Mouse (Mus musculus) MEL (cell line): ENCODE measurements around the gene Krtap26-1. TPM values are rescaled to one million over a fixed set of nuclear protein-coding genes. Genes with fewer than 3 reads are reported as not detected.

ENCODE experiments used
- DNase-seq: peaks from one replicate; pipeline ENCODE4 v3.0.0; 2011; ENCODE audit warnings: low read depth, low spot score
- H3K27ac ChIP-seq: 2 replicates; pipeline ENCODE4 v1.5.1; 2012; ENCODE audit warnings: low read depth, mild to moderate bottlenecking, control low read depth, low read length, moderate library complexity; ENCODE audit not compliant: control insufficient read depth
- H3K27me3 ChIP-seq, 2 experiments: fragments of 150-350 bp in 1 of 2; sonication (generic) in 1 of 2; 2 replicates each; pipeline ENCODE4 v1.6.1; 2012; ENCODE audit warnings: low read length in 2 of 2, mild to moderate bottlenecking in 2 of 2, improper control_type of control experiment in 1 of 2, moderate library complexity in 1 of 2; ENCODE audit not compliant: insufficient read depth in 2 of 2, control insufficient read depth in 1 of 2
- H3K36me3 ChIP-seq, 2 experiments: 2 replicates each; pipeline ENCODE4 v1.6.1; 2012 to 2014; ENCODE audit warnings: low read length in 2 of 2, improper control_type of control experiment in 1 of 2, inconsistent platforms in 1 of 2, mild to moderate bottlenecking in 1 of 2; ENCODE audit not compliant: insufficient read depth in 2 of 2, control insufficient read depth in 1 of 2
- H3K4me1 ChIP-seq, 2 experiments: fragments of 150-350 bp in 1 of 2; sonication (generic) in 1 of 2; 2 replicates each; pipeline ENCODE4 v1.6.1; 2012; ENCODE audit warnings: low read length in 2 of 2, improper control_type of control experiment in 1 of 2, mild to moderate bottlenecking in 1 of 2; ENCODE audit not compliant: insufficient read depth in 2 of 2, control insufficient read depth in 1 of 2
- H3K4me3 ChIP-seq, 2 experiments: fragments of 150-350 bp in 1 of 2; sonication (generic) in 1 of 2; 2 replicates each; pipeline ENCODE4 v1.5.1; 2012; ENCODE audit warnings: low read depth in 2 of 2, low read length in 2 of 2, mild to moderate bottlenecking in 2 of 2, moderate library complexity in 2 of 2, control low read depth in 1 of 2, improper control_type of control experiment in 1 of 2; ENCODE audit not compliant: control insufficient read depth in 1 of 2, insufficient read depth in 1 of 2
- H3K79me2 ChIP-seq: 2 replicates; pipeline ENCODE4 v1.6.1; 2012; ENCODE audit warnings: mild to moderate bottlenecking, low read length, moderate library complexity; ENCODE audit not compliant: control insufficient read depth, poor library complexity, insufficient read depth
- H3K9ac ChIP-seq: 2 replicates; pipeline ENCODE4 v1.6.1; 2012; ENCODE audit warnings: low read depth, mild to moderate bottlenecking, control low read depth, low read length, moderate library complexity; ENCODE audit not compliant: control insufficient read depth, poor library complexity, severe bottlenecking
- H3K9me3 ChIP-seq: fragments of 150-350 bp; sonication (generic); replicated peaks from 2 replicates; pipeline ENCODE4 v1.6.1; 2012; ENCODE audit warnings: mild to moderate bottlenecking, low read length, improper control_type of control experiment, moderate library complexity; ENCODE audit not compliant: insufficient read depth
- CHD1 ChIP-seq: IDR thresholded peaks from 2 replicates; pipeline ENCODE4 v1.6.1; 2012; ENCODE audit warnings: low read depth, mild to moderate bottlenecking, inconsistent platforms, low read length, improper control_type of control experiment
- CHD2 ChIP-seq: IDR thresholded peaks from 2 replicates; pipeline ENCODE4 v1.6.1; 2011; ENCODE audit warnings: low read length, improper control_type of control experiment
- CTCF ChIP-seq, 3 experiments: IDR thresholded peaks in 2 of 3; conservative IDR thresholded peaks in 1 of 3; 2 replicates each; pipeline ENCODE4 v1.5.1; 2011 to 2012; ENCODE audit warnings: low read length in 3 of 3, low read depth in 2 of 3, mild to moderate bottlenecking in 2 of 3, improper control_type of control experiment in 1 of 3, inconsistent platforms in 1 of 3, mixed read lengths in 1 of 3, moderate library complexity in 1 of 3; ENCODE audit not compliant: control insufficient read depth in 1 of 3, insufficient read depth in 1 of 3, poor library complexity in 1 of 3, severe bottlenecking in 1 of 3
- E2F4 ChIP-seq: IDR thresholded peaks from 2 replicates; pipeline ENCODE4 v1.6.1; 2011; ENCODE audit warnings: low read depth, low read length, improper control_type of control experiment, borderline replicate concordance
- EP300 ChIP-seq, 2 experiments: IDR thresholded peaks; 2 replicates each; pipeline ENCODE4 v1.6.1; 2011; ENCODE audit warnings: improper control_type of control experiment in 2 of 2, low read length in 2 of 2, low read depth in 1 of 2, mild to moderate bottlenecking in 1 of 2
- GABPA ChIP-seq: IDR thresholded peaks from 2 replicates; pipeline ENCODE4 v1.6.1; 2012; ENCODE audit warnings: low read depth, mild to moderate bottlenecking, inconsistent platforms, low read length, improper control_type of control experiment, moderate library complexity
- GATA1 ChIP-seq: IDR thresholded peaks from 2 replicates; pipeline ENCODE4 v1.6.1; 2011; ENCODE audit warnings: low read depth, low read length, improper control_type of control experiment
- HCFC1 ChIP-seq: IDR thresholded peaks from 2 replicates; pipeline ENCODE4 v1.6.1; 2012; ENCODE audit warnings: low read depth, mild to moderate bottlenecking, inconsistent platforms, low read length, improper control_type of control experiment, moderate library complexity
- MAFK ChIP-seq: IDR thresholded peaks from 2 replicates; pipeline ENCODE4 v1.6.1; 2011; ENCODE audit warnings: low read depth, mild to moderate bottlenecking, low read length, improper control_type of control experiment, borderline replicate concordance
- MAZ ChIP-seq: IDR thresholded peaks from 2 replicates; pipeline ENCODE4 v1.6.1; 2012; ENCODE audit warnings: low read depth, mild to moderate bottlenecking, inconsistent platforms, low read length, improper control_type of control experiment
- MEF2A ChIP-seq: IDR thresholded peaks from 2 replicates; pipeline ENCODE4 v1.6.1; 2014; ENCODE audit warnings: low read depth, mild to moderate bottlenecking, inconsistent platforms, low read length, improper control_type of control experiment; ENCODE audit not compliant: poor library complexity, insufficient replicate concordance, severe bottlenecking; ENCODE audit errors: extremely low read depth
- MXI1 ChIP-seq: IDR thresholded peaks from 2 replicates; pipeline ENCODE4 v1.6.1; 2011; ENCODE audit warnings: mild to moderate bottlenecking, low read depth, low read length, improper control_type of control experiment
- MYB ChIP-seq: IDR thresholded peaks from 2 replicates; pipeline ENCODE4 v1.6.1; 2011; ENCODE audit warnings: mild to moderate bottlenecking, low read depth, low read length, improper control_type of control experiment
- MYC ChIP-seq: IDR thresholded peaks from 2 replicates; pipeline ENCODE4 v1.6.1; 2011; ENCODE audit warnings: low read depth, mild to moderate bottlenecking, low read length, improper control_type of control experiment, moderate library complexity
- NELFE ChIP-seq: IDR thresholded peaks from 2 replicates; pipeline ENCODE4 v1.6.1; 2011; ENCODE audit warnings: low read depth, low read length, improper control_type of control experiment
- POLR2AphosphoS2 ChIP-seq: IDR thresholded peaks from 2 replicates; pipeline ENCODE4 v1.6.1; 2011; ENCODE audit warnings: low read length, improper control_type of control experiment
- POLR2AphosphoS5 ChIP-seq: IDR thresholded peaks from 2 replicates; pipeline ENCODE4 v1.6.1; 2012; ENCODE audit warnings: low read depth, borderline replicate concordance, mild to moderate bottlenecking, inconsistent platforms, low read length, moderate library complexity, mixed read lengths
- RAD21 ChIP-seq: IDR thresholded peaks from 2 replicates; pipeline ENCODE4 v1.6.1; 2011; ENCODE audit warnings: mild to moderate bottlenecking, low read depth, low read length, improper control_type of control experiment
- RCOR1 ChIP-seq: IDR thresholded peaks from 2 replicates; pipeline ENCODE4 v1.6.1; 2012; ENCODE audit warnings: low read depth, mild to moderate bottlenecking, inconsistent platforms, low read length, improper control_type of control experiment
- SIN3A ChIP-seq: IDR thresholded peaks from 2 replicates; pipeline ENCODE4 v1.6.1; 2012; ENCODE audit warnings: low read length, improper control_type of control experiment, inconsistent platforms
- SMC3 ChIP-seq: IDR thresholded peaks from 2 replicates; pipeline ENCODE4 v1.6.1; 2011; ENCODE audit warnings: low read depth, low read length, improper control_type of control experiment
- TAL1 ChIP-seq: IDR thresholded peaks from 2 replicates; pipeline ENCODE4 v1.6.1; 2012; ENCODE audit warnings: mild to moderate bottlenecking, inconsistent platforms, low read length, moderate library complexity, mixed read lengths
- TBP ChIP-seq: IDR thresholded peaks from 2 replicates; pipeline ENCODE4 v1.8.0; 2011; ENCODE audit warnings: low read depth, low read length, improper control_type of control experiment
- TCF12 ChIP-seq: IDR thresholded peaks from 2 replicates; pipeline ENCODE4 v1.6.1; 2014; ENCODE audit warnings: low read depth, mild to moderate bottlenecking, inconsistent platforms, low read length, improper control_type of control experiment, moderate library complexity
- UBTF ChIP-seq: IDR thresholded peaks from 2 replicates; pipeline ENCODE4 v1.6.1; 2012; ENCODE audit warnings: low read depth, mild to moderate bottlenecking, inconsistent platforms, low read length, improper control_type of control experiment, moderate library complexity, borderline replicate concordance; ENCODE audit not compliant: insufficient read depth
- USF1 ChIP-seq: IDR thresholded peaks from 2 replicates; pipeline ENCODE4 v1.6.1; 2014; ENCODE audit warnings: low read depth, mild to moderate bottlenecking, inconsistent platforms, low read length, improper control_type of control experiment, moderate library complexity
- USF2 ChIP-seq, 2 experiments: IDR thresholded peaks; 2 replicates each; pipeline ENCODE4 v1.6.1; 2011 to 2012; ENCODE audit warnings: improper control_type of control experiment in 2 of 2, low read length in 2 of 2, borderline replicate concordance in 1 of 2, inconsistent platforms in 1 of 2, low read depth in 1 of 2, mild to moderate bottlenecking in 1 of 2; ENCODE audit not compliant: insufficient read depth in 1 of 2
- ZC3H11A ChIP-seq: IDR thresholded peaks from 2 replicates; pipeline ENCODE4 v1.6.1; 2012; ENCODE audit warnings: low read depth, mild to moderate bottlenecking, inconsistent platforms, low read length, improper control_type of control experiment
- ZKSCAN1 ChIP-seq: IDR thresholded peaks from 2 replicates; pipeline ENCODE4 v1.6.1; 2012; ENCODE audit warnings: low read depth, mild to moderate bottlenecking, inconsistent platforms, low read length, improper control_type of control experiment, moderate library complexity
- polyA plus RNA-seq, 2 experiments: library from polyadenylated mRNA; stranded (reverse) in 1 of 2; unstranded in 1 of 2; fragments of >175 nt in 1 of 2; fragments of >200 nt in 1 of 2; gene quantifications; 2 replicates each; pipeline versions ENCODE4 v1.2.1 to v1.2.4; 2012; ENCODE audit warnings: low replicate concordance in 2 of 2, low read depth in 1 of 2; ENCODE audit not compliant: insufficient read length in 2 of 2, insufficient read depth in 1 of 2, missing spikeins in 1 of 2
- total RNA-seq: library from RNA; depleted of rRNA; stranded (reverse); fragments of 300-350 nt; gene quantifications from 2 replicates; pipeline ENCODE4 v1.2.3, GENCODE M21; 2012

The Krtap26-1 gene
- total and polyA plus RNA-seq, 3 experiments = not detected

DNA sequence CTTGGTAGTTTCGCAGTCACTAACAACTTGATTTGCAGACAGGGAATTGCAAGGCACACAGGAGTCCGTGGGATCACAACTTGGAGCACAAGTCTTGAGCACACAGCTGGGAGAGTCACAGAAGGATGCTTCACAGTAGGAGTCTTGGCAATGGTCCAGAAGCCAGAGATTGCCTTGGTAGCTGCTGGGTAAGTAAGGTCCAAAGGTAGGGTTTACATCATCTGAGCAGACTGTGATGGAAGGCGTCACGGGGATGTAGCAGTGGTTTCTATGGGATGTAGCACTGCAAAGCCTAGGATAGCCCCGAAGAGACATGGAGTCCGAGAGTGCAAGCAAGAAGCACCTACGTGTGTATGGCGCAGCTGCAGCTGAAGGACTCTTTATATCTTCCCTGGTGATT, 35.7 kb downstream of the Krtap26-1 start, which contains the start of gene Krtap24-1:
Krtap24-1 (minus strand) TSS at position 358 of the 400 bp plus-strand sequence.
- no peaks in the 10 kb centered on the region for H3K79me2 ChIP-seq
- H3K4me1 ChIP-seq = no peaks in the 10 kb centered on the region
- H3K27me3 ChIP-seq = no peaks in the 10 kb centered on the region
- DNase-seq = no peak
- H3K4me3 ChIP-seq = no peak within 1 kb of the TSS
- no peak within 1 kb of the TSS for H3K27ac ChIP-seq
- H3K36me3 ChIP-seq = no peaks in the 10 kb centered on the region
- H3K9me3 ChIP-seq = no peaks in the 10 kb centered on the region
- TF ChIP-seq GATA1 = no peak
- no peak for TF ChIP-seq CHD1
- TF ChIP-seq USF2 (IDR thresholded peaks at IDR 0.05; ENCODE audit: borderline replicate concordance in 1 of 2, insufficient read depth in 1 of 2, low read depth in 1 of 2, low read length in 2 of 2) = no peak
- no peak for TF ChIP-seq E2F4
- no peak for TF ChIP-seq TCF12
- no peak within 1 kb of the TSS for H3K9ac ChIP-seq

DNA sequence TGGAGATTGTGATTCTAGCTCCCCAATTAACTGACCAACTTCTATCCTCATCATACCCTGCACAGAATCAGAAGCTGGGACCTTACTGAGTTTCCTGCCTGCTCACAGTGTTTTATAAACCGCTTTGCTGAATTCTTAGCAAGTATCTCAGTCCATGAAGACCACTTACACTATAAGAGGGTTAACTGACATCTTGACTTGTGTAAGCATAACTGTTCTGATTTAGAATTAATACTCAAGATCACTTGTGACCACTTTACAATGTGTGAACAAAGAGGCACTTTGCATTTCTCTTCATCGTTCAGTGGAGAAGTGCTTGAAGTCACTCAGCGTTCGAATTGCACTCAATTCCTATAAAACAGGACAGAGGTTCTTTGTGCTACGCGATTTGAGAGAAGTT, 43.0 kb downstream of the Krtap26-1 start:
- H3K9me3 ChIP-seq = no peaks in the 10 kb centered on the region
- DNase-seq = no peak
- H3K27ac ChIP-seq = no peak overlapping the region

DNA sequence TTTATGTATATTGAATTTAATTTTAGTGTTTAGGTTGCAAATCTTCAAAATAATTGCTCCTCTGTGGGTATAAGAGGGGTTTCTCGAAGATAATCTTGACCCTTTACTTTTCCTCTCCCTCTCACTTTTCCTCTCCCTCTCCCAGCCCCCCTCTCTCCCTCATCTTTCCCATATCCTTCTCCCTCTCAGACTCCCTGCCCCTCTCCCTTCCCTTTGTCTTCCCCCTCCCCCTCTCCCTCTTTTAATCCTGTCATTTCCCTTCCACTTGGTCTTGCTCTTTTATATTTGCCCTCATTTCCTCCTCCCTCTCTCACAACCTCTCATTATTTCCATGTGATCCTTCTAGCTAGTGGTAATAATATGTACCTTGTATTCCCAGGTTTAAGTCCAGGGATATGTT, 45.1 kb downstream of the Krtap26-1 start:
- H3K79me2 ChIP-seq = no peaks in the 10 kb centered on the region
- H3K27ac ChIP-seq = no peak overlapping the region
- H3K4me1 ChIP-seq = no peaks in the 10 kb centered on the region
- no peaks in the 10 kb centered on the region for H3K27me3 ChIP-seq
- no peak for DNase-seq
- H3K36me3 ChIP-seq = no peaks in the 10 kb centered on the region
- H3K9me3 ChIP-seq = no peaks in the 10 kb centered on the region
- no peak for TF ChIP-seq MEF2A
- TF ChIP-seq MAZ = no peak
- TF ChIP-seq ZC3H11A = no peak
- no peak for TF ChIP-seq RCOR1
- TF ChIP-seq MXI1 = no peak
- TF ChIP-seq MYB = no peak
- no peak for TF ChIP-seq E2F4
- TF ChIP-seq RAD21 = no peak
- TF ChIP-seq POLR2AphosphoS5 = no peak
- no peak for TF ChIP-seq GABPA
- TF ChIP-seq SIN3A = no peak
- no peak for TF ChIP-seq USF2 (IDR thresholded peaks at IDR 0.05; ENCODE audit: borderline replicate concordance in 1 of 2, insufficient read depth in 1 of 2, low read depth in 1 of 2, low read length in 2 of 2)
- TF ChIP-seq UBTF = no peak
- TF ChIP-seq CTCF (IDR thresholded peaks at IDR 0.05 in 2 of 3, conservative IDR thresholded peaks at IDR 0.05 in 1 of 3; ENCODE audit: control insufficient read depth in 1 of 3, insufficient read depth in 1 of 3, low read depth in 2 of 3, low read length in 3 of 3, poor library complexity in 1 of 3, severe bottlenecking in 1 of 3) = no peak
- no peak for TF ChIP-seq CHD2
- no peak for TF ChIP-seq TBP
- H3K4me3 ChIP-seq = no peak overlapping the region
- H3K9ac ChIP-seq = no peak overlapping the region

More for the DNA sequence above, 43.0 kb downstream of the Krtap26-1 start:
- no peak overlapping the region for H3K9ac ChIP-seq
- H3K79me2 ChIP-seq = no peaks in the 10 kb centered on the region
- no peaks in the 10 kb centered on the region for H3K4me1 ChIP-seq
- no peaks in the 10 kb centered on the region for H3K27me3 ChIP-seq
- no peaks in the 10 kb centered on the region for H3K36me3 ChIP-seq
- no peak overlapping the region for H3K4me3 ChIP-seq
- TF ChIP-seq UBTF (no peak), MYC (no peak), ZC3H11A (no peak), SMC3 (no peak), HCFC1 (no peak), USF1 (no peak), MAFK (no peak), TAL1 (no peak), EP300 (IDR thresholded peaks at IDR 0.05; ENCODE audit: low read depth in 1 of 2, low read length in 2 of 2) (no peak), MAZ (no peak), E2F4 (no peak), POLR2AphosphoS2 (no peak), ZKSCAN1 (no peak), TBP (no peak), MYB (no peak), MXI1 (no peak), NELFE (no peak)
